Mouse (Mus musculus) liver, adult 2 months (tissue): Measurements from ENCODE around the gene Cask.

Experiments used
- CTCF ChIP-seq: fragments of 200-500 bp; IDR thresholded peaks from 2 replicates; pipeline ENCODE4 v1.5.1; 2011; ENCODE audit warnings: low read depth, low read length, control low read depth
- POLR2A ChIP-seq: fragments of 200-500 bp; IDR thresholded peaks from 2 replicates; pipeline ENCODE4 v1.6.1; 2011; ENCODE audit warnings: low read length, control low read depth; ENCODE audit not compliant: insufficient read depth; ENCODE audit errors: extremely low read depth

- TF ChIP-seq CTCF (no peak), POLR2A (no peak)
Observed at GRCm38 (mm10) chrX:13705051-13705450, 146.1 kb downstream of the Cask start.
